Mouse (Mus musculus) stomach, postnatal 0 days (tissue): ENCODE data around the gene Nfatc2. TPM values are rescaled to one million over a fixed set of nuclear protein-coding genes. Genes with fewer than 3 reads are reported as not detected.
A peak's percentile ranks its signal among the peaks of the same experiment; 100 is the strongest.

Experiments
- ATAC-seq: fragments of 200-750 bp; cut with Nextera tagmentation; 2 replicates; pipeline ENCODE4 v1.8.0; 2017; ENCODE audit not compliant: low FRiP score, low TSS enrichment
- DNase-seq: peaks from one replicate; pipeline ENCODE4 v3.0.0-alpha.2; 2016; ENCODE audit warnings: low spot score
- H3K27ac ChIP-seq: fragments of 300-500 bp; sonication (generic); replicated peaks from 2 replicates; pipeline ENCODE4 v1.5.1; 2014; ENCODE audit warnings: mild to moderate bottlenecking, control low read depth
- H3K27me3 ChIP-seq: fragments of 300-500 bp; sonication (generic); 2 replicates; pipeline ENCODE4 v1.6.1; 2014; ENCODE audit warnings: low read length; ENCODE audit not compliant: control insufficient read depth, insufficient read depth
- H3K36me3 ChIP-seq: fragments of 300-500 bp; sonication (generic); 2 replicates; pipeline ENCODE4 v1.6.1; 2014; ENCODE audit warnings: low read length, mixed read lengths; ENCODE audit not compliant: control insufficient read depth, insufficient read depth
- H3K4me1 ChIP-seq: fragments of 300-500 bp; sonication (generic); replicated peaks from 2 replicates; pipeline ENCODE4 v1.6.1; 2014; ENCODE audit warnings: antibody characterized with exemption; ENCODE audit not compliant: control insufficient read depth, insufficient read depth
- H3K4me2 ChIP-seq: fragments of 300-500 bp; sonication (generic); replicated peaks from 2 replicates; pipeline ENCODE4 v1.6.1; 2014; ENCODE audit warnings: low read depth, mild to moderate bottlenecking, control low read depth, moderate library complexity
- H3K4me3 ChIP-seq: fragments of 300-500 bp; sonication (generic); 2 replicates; pipeline ENCODE4 v1.5.1; 2014; ENCODE audit warnings: low read depth, low read length, control low read depth
- H3K9ac ChIP-seq: fragments of 300-500 bp; sonication (generic); 2 replicates; pipeline ENCODE4 v1.6.1; 2014; ENCODE audit warnings: mild to moderate bottlenecking, low read length, control low read depth, mixed read lengths
- H3K9me3 ChIP-seq: fragments of 300-500 bp; sonication (generic); 2 replicates; pipeline ENCODE4 v1.6.1; 2016; ENCODE audit warnings: low read length; ENCODE audit not compliant: control insufficient read depth
- CTCF ChIP-seq: IDR thresholded peaks from 2 replicates; pipeline ENCODE4 v1.5.1; 2016; ENCODE audit warnings: antibody characterized with exemption, low read depth, mild to moderate bottlenecking, moderate library complexity
- EP300 ChIP-seq: optimal IDR thresholded peaks from 2 replicates; pipeline ENCODE3; 2016; ENCODE audit warnings: antibody characterized with exemption
- WGBS: fragments of 180-500 bp; shearing (Covaris S2); extraction: QIAGEN DNeasy Blood & Tissue Kit; methylation state at CpG from one replicate; pipeline ENCODE4 v1.1.7; 2014; 5-methylcytosine and 5-hydroxymethylcytosine counted together
- microRNA-seq: library from miRNA; unstranded; fragments of <30 nt; microRNA quantifications from one replicate; pipeline ENCODE4, GENCODE M21; 2016
- polyA plus RNA-seq: library from polyadenylated mRNA; unstranded; fragments of >200 nt; fragmentation: Nextera tagmentation; extraction: Ambion mirVana; gene quantifications from 2 replicates; pipeline ENCODE4 v1.2.1, GENCODE M21; 2015

Gene Nfatc2
- polyA plus RNA-seq, 1 experiment from 2014 or later: 2.2 TPM

- ATAC-seq (no peak), DNase-seq (no peak)
- H3K4me1 ChIP-seq: no peaks in the 10 kb centered on the region
- H3K9me3 ChIP-seq: no peaks in the 10 kb centered on the region
- no peak overlapping the region for H3K9ac ChIP-seq
- H3K27ac ChIP-seq: no peak overlapping the region
- no peaks in the 10 kb centered on the region for H3K36me3 ChIP-seq
- 51% methylated on average over 8 of the region's 8 CpGs for WGBS
- no peak overlapping the region for H3K4me2 ChIP-seq
- no peak for TF ChIP-seq EP300
- TF ChIP-seq CTCF: no peak
- no peak overlapping the region for H3K4me3 ChIP-seq
- H3K27me3 ChIP-seq: no peaks in the 10 kb centered on the region
Measured at GRCm38 (mm10) chr2:168438981-168439452, 162.4 kb downstream of the Nfatc2 start.

GRCm38 (mm10) chr2:168434187-168434586 is 167.3 kb downstream of the Nfatc2 start:
- H3K27ac ChIP-seq: no peak overlapping the region
- ATAC-seq: no peak
- H3K9me3 ChIP-seq: no peaks in the 10 kb centered on the region

GRCm38 (mm10) chr2:168433392-168433791 is 168.1 kb downstream of the Nfatc2 start:
- H3K27me3 ChIP-seq: no peaks in the 10 kb centered on the region
- no peak overlapping the region for H3K27ac ChIP-seq
- H3K9ac ChIP-seq: no peak overlapping the region
- TF ChIP-seq EP300 (no peak), CTCF (peak; percentile 22; the same call in 1 of the 2 replicates)
- no peak for DNase-seq
- H3K9me3 ChIP-seq: no peaks in the 10 kb centered on the region
- H3K36me3 ChIP-seq: no peaks in the 10 kb centered on the region
- WGBS: 59% methylated on average over 5 of the region's 5 CpGs
- ATAC-seq: no peak
- H3K4me2 ChIP-seq: no peak overlapping the region
- H3K4me1 ChIP-seq: no peaks in the 10 kb centered on the region
- H3K4me3 ChIP-seq: no peak overlapping the region

More at GRCm38 (mm10) chr2:168434187-168434586, 167.3 kb downstream of the Nfatc2 start:
- H3K4me1 ChIP-seq: no peaks in the 10 kb centered on the region
- no peaks in the 10 kb centered on the region for H3K27me3 ChIP-seq
- TF ChIP-seq CTCF (no peak), EP300 (no peak)
- H3K4me3 ChIP-seq: no peak overlapping the region
- H3K4me2 ChIP-seq: no peak overlapping the region
- no peaks in the 10 kb centered on the region for H3K36me3 ChIP-seq
- WGBS: 53% methylated on average over 5 of the region's 5 CpGs
- H3K9ac ChIP-seq: no peak overlapping the region
- no peak for DNase-seq

GRCm38 (mm10) chr2:168432394-168432793 is 169.1 kb downstream of the Nfatc2 start:
- WGBS: 90% methylated on average over 7 of the region's 7 CpGs

GRCm38 (mm10) chr2:168429598-168429997 is 171.9 kb downstream of the Nfatc2 start:
- Histone ChIP-seq H3K4me2 (no peak overlapping the region), H3K9ac (no peak overlapping the region), H3K36me3 (no peaks in the 10 kb centered on the region), H3K9me3 (no peaks in the 10 kb centered on the region), H3K4me3 (no peak overlapping the region), H3K4me1 (no peaks in the 10 kb centered on the region), H3K27ac (no peak overlapping the region), H3K27me3 (no peaks in the 10 kb centered on the region)
- TF ChIP-seq EP300 (no peak), CTCF (no peak)
- ATAC-seq (no peak), DNase-seq (no peak)
- 91% methylated on average over 10 of the region's 10 CpGs for WGBS

More at GRCm38 (mm10) chr2:168432394-168432793, 169.1 kb downstream of the Nfatc2 start:
- Histone ChIP-seq H3K4me3 (no peak overlapping the region), H3K27ac (no peak overlapping the region), H3K4me1 (no peaks in the 10 kb centered on the region), H3K36me3 (no peaks in the 10 kb centered on the region), H3K27me3 (no peaks in the 10 kb centered on the region), H3K9ac (no peak overlapping the region), H3K4me2 (no peak overlapping the region), H3K9me3 (no peaks in the 10 kb centered on the region)
- DNase-seq (no peak), ATAC-seq (no peak)
- TF ChIP-seq CTCF: no peak
- no peak for TF ChIP-seq EP300

- Histone ChIP-seq H3K4me3 (no peak overlapping the region), H3K27me3 (no peaks in the 10 kb centered on the region), H3K4me2 (no peak overlapping the region), H3K36me3 (no peaks in the 10 kb centered on the region), H3K4me1 (no peaks in the 10 kb centered on the region), H3K9me3 (no peaks in the 10 kb centered on the region), H3K27ac (no peak overlapping the region), H3K9ac (no peak overlapping the region)
- no peak for DNase-seq
- 90% methylated on average over 5 of the region's 5 CpGs for WGBS
- TF ChIP-seq EP300: no peak
- TF ChIP-seq CTCF: peak; percentile 67
- no peak for ATAC-seq
Measured at GRCm38 (mm10) chr2:168428375-168428901, 173.0 kb downstream of the Nfatc2 start.

Small RNAs within 50 kb of the gene (microRNA-seq; reads per million reads assigned to microRNA genes)
- gene Mir7004: 0.96 reads per million

Other genes starting within 250 kb of the Nfatc2 start
- gene Atp9a, start 140.8 kb upstream of the Nfatc2 start, polyA plus RNA-seq: 24.1 and 29.2 TPM in 2 replicates
- 0.05 and 0.18 TPM in 2 replicates for gene Sall4, start 166.3 kb upstream of the Nfatc2 start, polyA plus RNA-seq